Mouse (Mus musculus) lung, postnatal 0 days (tissue): ENCODE results near the gene Qprt.

ENCODE experiments used
- CTCF ChIP-seq: IDR thresholded peaks from 2 replicates; pipeline ENCODE4 v1.5.1; 2016; ENCODE audit warnings: antibody characterized with exemption, mild to moderate bottlenecking
- EP300 ChIP-seq: IDR thresholded peaks from 2 replicates; pipeline ENCODE4 v1.6.1; 2016; ENCODE audit warnings: antibody characterized with exemption, mild to moderate bottlenecking, control low read depth

DNA sequence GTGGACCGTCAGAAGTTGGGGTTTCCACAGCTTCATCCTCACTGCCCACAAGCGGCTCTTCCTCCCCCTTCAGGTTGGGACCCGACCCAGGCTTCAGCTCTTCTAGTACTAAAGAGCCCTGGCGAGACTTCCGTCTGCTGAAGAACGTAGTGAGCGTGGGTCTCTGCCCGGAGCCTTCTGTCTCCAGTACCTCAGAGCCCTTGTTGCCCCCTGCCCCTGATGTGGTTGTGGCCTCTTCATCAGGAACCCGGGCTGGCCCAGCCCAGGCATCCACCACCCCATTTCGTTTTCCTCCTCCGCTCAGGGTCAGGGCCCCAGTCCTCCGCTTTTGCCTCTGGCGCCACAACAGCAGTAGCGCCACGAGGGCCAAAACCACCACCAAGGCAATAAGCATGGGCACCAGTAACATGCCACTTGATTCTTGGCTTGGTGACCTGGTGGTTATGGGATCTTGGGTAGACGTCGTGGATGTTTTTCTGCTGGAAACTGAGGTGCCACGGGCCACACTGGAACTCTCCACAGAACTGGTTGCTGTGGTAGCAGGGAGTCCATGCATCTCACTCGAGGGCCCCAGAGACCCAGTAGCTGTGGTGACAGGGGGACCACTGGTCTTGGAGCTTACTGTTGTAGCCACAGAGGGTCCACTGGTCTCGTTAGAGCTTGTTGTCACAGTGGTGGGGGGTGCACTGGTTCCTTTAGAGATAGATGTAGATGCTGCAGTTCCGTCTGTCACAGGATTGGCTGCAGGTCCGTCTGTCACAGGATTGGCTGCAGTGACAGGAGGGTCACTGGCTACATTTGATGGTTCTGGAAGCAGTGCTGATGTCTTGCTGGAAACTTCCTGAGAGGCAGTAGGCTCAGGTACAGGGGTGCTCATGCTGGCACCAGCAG, 14.4 kb upstream of the Qprt start:
- TF ChIP-seq CTCF = no peak
- TF ChIP-seq EP300 = no peak
